ENCODE assay signal across 12 mouse cellular contexts in genomic region chr13:62857941-62858915, GRCm38 (mm10). TPM values are rescaled to one million over a fixed set of nuclear protein-coding genes. Genes with fewer than 3 reads are reported as not detected.
DNase-seq lines count a peak whose midpoint lies in the region; ATAC-seq lines count a peak whose summit lies in the region.
"Had no signal": no experiment of that assay in that cellular context is flagged by ENCODE, and none has a peak within 500 bp of the region (broad histone marks: within the 10 kb centered on the region; RNA-seq: fewer than 3 reads in every experiment).

Gene Fbp2, minus strand, starts transcription at chr13:62858422.

- H3K27me3 ChIP-seq in intestine, embryonic 15.5 days (replicated peaks), result no peaks in the 10 kb centered on the region
- no peaks in the 10 kb centered on the region for H3K27me3 ChIP-seq in forebrain, embryonic 14.5 days (replicated peaks; ENCODE audit: control insufficient read depth, insufficient read depth, low read length)
- H3K27me3 ChIP-seq: embryonic facial prominence, embryonic 13.5 days had no signal

- H3K9ac ChIP-seq in intestine, embryonic 15.5 days, result no peak within 1 kb of the TSS
- no peak within 1 kb of the TSS for H3K9ac ChIP-seq in forebrain, embryonic 14.5 days (ENCODE audit: low read length)
- H3K9ac ChIP-seq: embryonic facial prominence, embryonic 13.5 days; liver, embryonic 14.5 days had no signal

- peak within 1 kb of the TSS; percentile 89 for H3K27ac ChIP-seq in intestine, embryonic 15.5 days
- no peak within 1 kb of the TSS for H3K27ac ChIP-seq in forebrain, embryonic 14.5 days (ENCODE audit: low read depth, low read length)
- H3K27ac ChIP-seq: embryonic facial prominence, embryonic 13.5 days; hindbrain, embryonic 10.5 days; liver, embryonic 14.5 days had no signal

- no peaks in the 10 kb centered on the region for H3K9me3 ChIP-seq in intestine, embryonic 15.5 days
- H3K9me3 ChIP-seq in forebrain, embryonic 14.5 days (replicated peaks; ENCODE audit: control insufficient read depth, low read length), result no peaks in the 10 kb centered on the region
- H3K9me3 ChIP-seq: embryonic facial prominence, embryonic 13.5 days had no signal

- peaks cover 4% of the 10 kb centered on the region; the same call in 1 of the 2 replicates for H3K4me1 ChIP-seq in intestine, embryonic 15.5 days (replicated peaks)
- no peaks in the 10 kb centered on the region for H3K4me1 ChIP-seq in forebrain, embryonic 14.5 days (ENCODE audit: control insufficient read depth, insufficient read depth, low read length)

- H3K4me3 ChIP-seq in intestine, embryonic 15.5 days (replicated peaks), result peak within 1 kb of the TSS; percentile 32
- no peak within 1 kb of the TSS for H3K4me3 ChIP-seq in forebrain, embryonic 14.5 days (ENCODE audit: low read depth, low read length)
- H3K4me3 ChIP-seq: embryonic facial prominence, embryonic 13.5 days; hindbrain, embryonic 10.5 days had no signal

- no peaks in the 10 kb centered on the region for H3K36me3 ChIP-seq in intestine, embryonic 15.5 days
- H3K36me3 ChIP-seq in forebrain, embryonic 14.5 days (ENCODE audit: control insufficient read depth, insufficient read depth, low read length), result no peaks in the 10 kb centered on the region
- H3K36me3 ChIP-seq: embryonic facial prominence, embryonic 13.5 days; hindbrain, embryonic 10.5 days had no signal

- H3K4me2 ChIP-seq in intestine, embryonic 15.5 days (replicated peaks), result peak within 1 kb of the TSS; percentile 77
- H3K4me2 ChIP-seq in forebrain, embryonic 14.5 days (ENCODE audit: low read length), result no peak within 1 kb of the TSS
- H3K4me2 ChIP-seq: embryonic facial prominence, embryonic 13.5 days had no signal

- peak; percentile 44 for DNase-seq in ES-CJ7 (ENCODE audit: low read depth, low spot score)
- DNase-seq in adipocyte (ENCODE audit: low spot score), result peak; percentile 46
- peak; percentile 48 for DNase-seq in lung, postnatal 25 days (ENCODE audit: low spot score)
- no peak for DNase-seq in cerebellum, adult 18-20 months
- DNase-seq in forebrain, embryonic 14.5 days (ENCODE audit: low spot score), result no peak
- no peak for DNase-seq in right cerebral cortex, postnatal 36 days (ENCODE audit: low spot score in 2 of 2)
- DNase-seq: adrenal gland, adult 8-10 months; thymus, postnatal 36 days had no signal

- peak; percentile 91 for ATAC-seq in intestine, embryonic 15.5 days
- no peak for ATAC-seq in forebrain, embryonic 14.5 days

- 52% methylated on average over 21 of the region's 21 CpGs for WGBS in intestine, embryonic 15.5 days
- WGBS in forebrain, embryonic 14.5 days, result 78% methylated on average over 21 of the region's 21 CpGs

RNA-seq across cellular contexts. Expression of gene Fbp2, which starts in this region (rescaled TPM):
- polyA plus RNA-seq in intestine, embryonic 15.5 days (2015; fragmentation: Nextera tagmentation; extraction: Ambion mirVana), result 246 and 281 TPM in 2 replicates
- polyA plus RNA-seq in forebrain, embryonic 14.5 days (2014; fragmentation: Nextera tagmentation; extraction: Ambion mirVana), result 0.13 TPM in 1 of 2 replicates, not detected in the other
- polyA plus RNA-seq: hindbrain, embryonic 10.5 days had no signal

Comparison
In these comparisons a context has a peak if more than half of its experiments do, and no peak if none do; other contexts are left out.
1. RNA of gene Fbp2 (polyA plus RNA-seq): 246 to 281 TPM in intestine, embryonic 15.5 days; 0.13 TPM in forebrain, embryonic 14.5 days; every median in the first group is over 100 times any median in the second.
2. DNase-seq: peak in ES-CJ7 (single experiment), adipocyte (single experiment) and lung, postnatal 25 days (single experiment); none in cerebellum, adult 18-20 months (0 of 2), forebrain, embryonic 14.5 days (single experiment) and right cerebral cortex, postnatal 36 days (0 of 2).